Mouse (Mus musculus): ENCODE measurements at regions not wholly inside any gene's neighbourhood (a gene's known extent, or its start where the extent isn't known, plus 50 kb on each side); places are given as distances from the start of the nearest gene placed in this dataset.
A peak's percentile ranks its signal among the peaks of the same experiment; 100 is the strongest.

DNA sequence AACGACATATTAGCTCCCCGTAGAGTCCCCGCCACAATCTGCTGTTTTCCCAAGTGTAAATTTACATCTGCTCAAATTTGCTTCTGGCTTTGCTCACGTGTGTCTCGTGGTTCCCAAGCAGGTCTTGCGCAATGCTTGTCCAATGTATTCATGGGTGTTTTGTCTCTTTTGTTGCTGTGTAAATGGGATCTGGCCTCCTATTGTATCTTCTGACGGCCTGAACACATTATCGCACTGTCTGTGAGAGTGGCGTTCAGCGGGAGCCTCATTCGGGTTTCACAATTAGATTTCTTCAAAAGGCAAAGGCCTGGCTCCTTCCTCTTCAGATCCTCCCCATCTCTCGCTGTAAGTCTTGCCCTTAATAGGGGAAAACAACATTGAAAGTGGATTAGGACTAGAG is 274.5 kb downstream of the Fam19a5 start:
- H3K4me3 ChIP-seq (ENCODE audit: insufficient read depth in 1 of 2, low read depth in 1 of 2, low read length in 2 of 2, poor library complexity in 1 of 2, severe bottlenecking in 1 of 2) = no peak overlapping the region
- H3K9ac ChIP-seq (ENCODE audit: insufficient read depth, low read depth, low read length, poor library complexity, severe bottlenecking) = no peak overlapping the region
- no peak for DNase-seq (ENCODE audit: low read depth, low spot score)
- no peaks in the 10 kb centered on the region for H3K4me1 ChIP-seq (ENCODE audit: control insufficient read depth in 2 of 2, insufficient read depth in 2 of 2, low read length in 2 of 2, poor library complexity in 1 of 2)
- H3K9me3 ChIP-seq (ENCODE audit: control insufficient read depth, insufficient read depth, low read depth, low read length) = no peaks in the 10 kb centered on the region
- TF ChIP-seq MAFK (IDR thresholded peaks at IDR 0.05; ENCODE audit: insufficient read depth, low read depth, low read length) (no peak), CHD2 (IDR thresholded peaks at IDR 0.05; ENCODE audit: low read depth, low read length) (no peak), HCFC1 (IDR thresholded peaks at IDR 0.05; ENCODE audit: borderline replicate concordance, insufficient read depth, low read length) (no peak), ZC3H11A (IDR thresholded peaks at IDR 0.05; ENCODE audit: borderline replicate concordance, low read depth, low read length) (no peak), ZNF384 (IDR thresholded peaks at IDR 0.05; ENCODE audit: low read depth, low read length) (no peak)
- H3K36me3 ChIP-seq (ENCODE audit: control insufficient read depth, insufficient read depth, low read length, poor library complexity, severe bottlenecking) = no peaks in the 10 kb centered on the region
- no peak overlapping the region for H3K27ac ChIP-seq (ENCODE audit: insufficient read depth, low read depth, low read length, poor library complexity, severe bottlenecking)
- in situ Hi-C loops (cut with MboI; ENCODE audit: low sequenced_read_pairs in 2 of 2, unreplicated experiment in 2 of 2) = no loop called here

DNA sequence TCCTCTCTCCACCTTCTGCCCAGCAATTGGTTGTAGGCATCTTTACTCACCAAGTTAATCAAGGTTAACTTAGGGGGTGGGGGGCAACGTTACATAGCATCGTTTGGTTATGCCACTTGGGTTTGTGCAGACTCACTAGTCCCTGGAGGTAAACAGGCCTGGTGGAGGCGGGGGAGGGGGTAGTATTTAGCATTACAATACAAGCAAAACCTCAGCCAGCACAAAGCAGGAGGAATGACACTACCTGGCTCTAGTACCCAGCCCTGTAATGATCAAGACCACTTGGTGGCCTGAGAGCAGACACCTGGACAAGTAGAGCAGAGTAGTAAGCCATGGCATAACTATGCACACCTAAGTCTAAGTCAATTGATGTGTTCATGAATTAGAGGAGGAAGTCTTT is 298.0 kb downstream of the Fam19a5 start:
- TF ChIP-seq HCFC1 (IDR thresholded peaks at IDR 0.05; ENCODE audit: borderline replicate concordance, insufficient read depth, low read length) = no peak
- no peak for TF ChIP-seq MAFK (IDR thresholded peaks at IDR 0.05; ENCODE audit: insufficient read depth, low read depth, low read length)
- TF ChIP-seq CHD2 (IDR thresholded peaks at IDR 0.05; ENCODE audit: low read depth, low read length) = no peak
- TF ChIP-seq ZC3H11A (IDR thresholded peaks at IDR 0.05; ENCODE audit: borderline replicate concordance, low read depth, low read length) = no peak
- no peak for TF ChIP-seq ZNF384 (IDR thresholded peaks at IDR 0.05; ENCODE audit: low read depth, low read length)
- in situ Hi-C loops (cut with MboI; ENCODE audit: low sequenced_read_pairs in 2 of 2, unreplicated experiment in 2 of 2) = no loop called here

DNA sequence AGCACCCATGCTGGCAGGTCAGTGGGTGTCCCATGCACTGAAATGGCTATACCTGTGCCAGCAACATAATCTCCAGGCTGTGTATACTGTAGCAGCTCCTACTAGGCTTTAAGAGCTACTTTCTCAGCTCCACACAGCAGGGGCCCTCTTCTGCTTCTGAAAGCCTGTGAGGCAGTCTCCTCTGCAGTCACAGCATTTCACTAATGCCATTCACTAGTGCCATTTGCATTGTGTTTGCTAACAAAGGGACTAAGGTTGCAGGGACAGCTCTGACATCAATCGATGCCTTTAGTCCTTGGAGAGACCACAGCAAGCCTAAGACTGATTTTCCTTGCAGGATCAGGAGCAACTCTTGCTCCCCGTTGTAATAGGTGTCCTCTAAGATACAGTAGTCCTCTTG is 315.0 kb downstream of the Fam19a5 start:
- TF ChIP-seq HCFC1 (IDR thresholded peaks at IDR 0.05; ENCODE audit: borderline replicate concordance, insufficient read depth, low read length) (no peak), ZNF384 (IDR thresholded peaks at IDR 0.05; ENCODE audit: low read depth, low read length) (no peak), CHD2 (IDR thresholded peaks at IDR 0.05; ENCODE audit: low read depth, low read length) (no peak), MAFK (IDR thresholded peaks at IDR 0.05; ENCODE audit: insufficient read depth, low read depth, low read length) (no peak), ZC3H11A (IDR thresholded peaks at IDR 0.05; ENCODE audit: borderline replicate concordance, low read depth, low read length) (no peak)
- no peaks in the 10 kb centered on the region for H3K36me3 ChIP-seq (ENCODE audit: control insufficient read depth, insufficient read depth, low read length, poor library complexity, severe bottlenecking)
- peaks cover 0 to 6% of the 10 kb centered on the region in 2 experiments; a peak in 1 of 4 replicates for H3K4me1 ChIP-seq (ENCODE audit: control insufficient read depth in 2 of 2, insufficient read depth in 2 of 2, low read length in 2 of 2, poor library complexity in 1 of 2)
- DNase-seq (ENCODE audit: low read depth, low spot score) = peak; percentile 12
- no peak overlapping the region; the same call in 1 of the 2 replicates for H3K27ac ChIP-seq (ENCODE audit: insufficient read depth, low read depth, low read length, poor library complexity, severe bottlenecking)
- H3K9me3 ChIP-seq (ENCODE audit: control insufficient read depth, insufficient read depth, low read depth, low read length) = no peaks in the 10 kb centered on the region
- in situ Hi-C loops (cut with MboI; ENCODE audit: low sequenced_read_pairs in 2 of 2, unreplicated experiment in 2 of 2) = no loop called here
- no peak overlapping the region for H3K4me3 ChIP-seq (ENCODE audit: insufficient read depth in 1 of 2, low read depth in 1 of 2, low read length in 2 of 2, poor library complexity in 1 of 2, severe bottlenecking in 1 of 2)
- no peak overlapping the region for H3K9ac ChIP-seq (ENCODE audit: insufficient read depth, low read depth, low read length, poor library complexity, severe bottlenecking)

More for the DNA sequence above, 298.0 kb downstream of the Fam19a5 start:
- Histone ChIP-seq H3K4me3 (ENCODE audit: insufficient read depth in 1 of 2, low read depth in 1 of 2, low read length in 2 of 2, poor library complexity in 1 of 2, severe bottlenecking in 1 of 2) (no peak overlapping the region), H3K4me1 (ENCODE audit: control insufficient read depth in 2 of 2, insufficient read depth in 2 of 2, low read length in 2 of 2, poor library complexity in 1 of 2) (peaks cover 2 to 4% of the 10 kb centered on the region in 2 experiments; a peak in 1 of 4 replicates), H3K9ac (ENCODE audit: insufficient read depth, low read depth, low read length, poor library complexity, severe bottlenecking) (no peak overlapping the region), H3K36me3 (ENCODE audit: control insufficient read depth, insufficient read depth, low read length, poor library complexity, severe bottlenecking) (no peaks in the 10 kb centered on the region), H3K9me3 (ENCODE audit: control insufficient read depth, insufficient read depth, low read depth, low read length) (no peaks in the 10 kb centered on the region), H3K27ac (ENCODE audit: insufficient read depth, low read depth, low read length, poor library complexity, severe bottlenecking) (no peak overlapping the region)
- DNase-seq (ENCODE audit: low read depth, low spot score) = peak; percentile 29

DNA sequence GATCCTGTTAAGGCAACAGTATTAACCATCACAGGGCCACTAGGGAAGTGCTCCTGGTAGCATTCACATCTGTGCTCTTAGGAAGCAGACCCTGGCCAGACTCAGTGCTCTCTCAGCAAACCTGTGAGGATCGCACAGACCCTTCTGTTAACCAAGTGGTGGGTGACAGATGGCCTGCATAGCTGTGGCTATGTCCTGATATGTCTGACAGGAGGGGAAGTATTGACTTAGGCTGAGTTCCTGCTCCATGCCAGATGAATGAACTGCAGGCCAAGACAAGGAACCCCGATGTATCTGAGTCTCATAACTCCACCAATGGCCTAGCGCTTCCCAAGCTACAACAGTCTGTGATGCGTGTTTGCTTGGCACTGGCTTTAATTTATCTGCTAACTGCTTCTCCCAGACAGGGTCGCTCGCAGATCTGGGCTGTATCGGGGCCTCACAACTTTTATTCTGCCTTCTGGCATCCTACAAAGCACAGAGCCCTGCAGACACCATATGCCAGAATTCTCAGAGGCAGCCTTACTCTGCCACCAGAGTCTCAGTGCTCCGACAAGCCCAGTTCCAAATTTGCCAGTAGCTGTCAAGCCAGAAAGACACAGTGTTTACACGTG is 332.3 kb downstream of the Fam19a5 start:
- Histone ChIP-seq H3K4me3 (ENCODE audit: insufficient read depth in 1 of 2, low read depth in 1 of 2, low read length in 2 of 2, poor library complexity in 1 of 2, severe bottlenecking in 1 of 2) (no peak overlapping the region), H3K27ac (ENCODE audit: insufficient read depth, low read depth, low read length, poor library complexity, severe bottlenecking) (no peak overlapping the region), H3K9me3 (ENCODE audit: control insufficient read depth, insufficient read depth, low read depth, low read length) (no peaks in the 10 kb centered on the region), H3K9ac (ENCODE audit: insufficient read depth, low read depth, low read length, poor library complexity, severe bottlenecking) (no peak overlapping the region), H3K4me1 (ENCODE audit: control insufficient read depth in 2 of 2, insufficient read depth in 2 of 2, low read length in 2 of 2, poor library complexity in 1 of 2) (no peaks in the 10 kb centered on the region), H3K36me3 (ENCODE audit: control insufficient read depth, insufficient read depth, low read length, poor library complexity, severe bottlenecking) (no peaks in the 10 kb centered on the region)
- TF ChIP-seq MAFK (IDR thresholded peaks at IDR 0.05; ENCODE audit: insufficient read depth, low read depth, low read length) = no peak
- no peak for TF ChIP-seq CHD2 (IDR thresholded peaks at IDR 0.05; ENCODE audit: low read depth, low read length)
- no peak for TF ChIP-seq HCFC1 (IDR thresholded peaks at IDR 0.05; ENCODE audit: borderline replicate concordance, insufficient read depth, low read length)
- no peak for TF ChIP-seq ZC3H11A (IDR thresholded peaks at IDR 0.05; ENCODE audit: borderline replicate concordance, low read depth, low read length)
- no peak for TF ChIP-seq ZNF384 (IDR thresholded peaks at IDR 0.05; ENCODE audit: low read depth, low read length)
- in situ Hi-C loops (cut with MboI; ENCODE audit: low sequenced_read_pairs in 2 of 2, unreplicated experiment in 2 of 2) = no loop called here
- DNase-seq (ENCODE audit: low read depth, low spot score) = no peak

All from ES-E14 (cell line).